Mouse (Mus musculus): ENCODE results near the gene Flrt2. TPM values are rescaled to one million over a fixed set of nuclear protein-coding genes. Genes with fewer than 3 reads are reported as not detected.

Flrt2 gene
- polyA plus RNA-seq (2015; fragmentation: Nextera tagmentation; extraction: Ambion mirVana) = 5.0 and 5.7 TPM in 2 replicates

DNA sequence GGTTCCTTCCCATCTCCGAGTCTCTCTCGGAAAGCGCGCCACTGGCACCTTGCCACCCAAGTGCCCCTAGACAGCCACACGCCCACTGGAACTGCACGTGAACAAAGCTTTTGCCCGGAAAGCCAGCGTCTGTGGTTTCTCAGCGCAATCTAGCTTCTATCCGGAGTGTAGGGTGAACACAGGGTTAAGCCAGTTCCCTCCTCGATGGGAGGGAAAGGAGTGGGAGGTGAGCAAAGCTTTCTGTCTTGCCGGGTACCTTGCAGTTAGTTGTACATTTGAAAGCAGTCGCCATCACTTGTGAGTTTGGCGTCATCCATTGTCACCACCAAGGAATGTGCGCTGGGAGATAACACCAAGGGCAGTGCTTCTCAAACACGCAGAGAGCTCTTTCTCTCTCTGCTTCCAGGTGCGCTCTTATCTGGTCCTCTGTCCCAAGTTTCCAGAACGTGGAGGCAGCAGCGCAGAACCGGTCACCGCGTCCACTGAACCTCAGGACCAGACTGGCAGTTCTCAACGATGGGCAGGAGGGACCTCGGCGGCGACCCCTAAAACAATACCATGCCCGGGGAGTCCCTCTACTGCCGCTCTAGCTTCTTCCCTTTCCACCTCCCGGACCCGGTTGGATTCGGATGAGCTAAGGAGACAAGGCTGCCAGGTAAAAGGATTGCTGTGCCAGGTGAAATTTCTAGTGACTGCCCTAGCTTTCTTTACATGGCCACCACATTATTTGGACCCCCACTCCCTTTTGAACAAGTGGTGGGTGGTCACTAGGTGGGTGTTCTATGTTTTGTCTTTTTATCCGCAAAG is at the start of gene Flrt2:
Gene Flrt2 (plus strand): TSS at position 266 of the 807 bp plus-strand sequence.

